Mouse (Mus musculus): Measurements from ENCODE around the gene H2-Eb1. TPM values are rescaled to one million over a fixed set of nuclear protein-coding genes. Genes with fewer than 3 reads are reported as not detected.

H2-Eb1 gene
- polyA plus RNA-seq (2016; fragmentation: Nextera tagmentation; extraction: Ambion mirVana): 1.4 and 2.6 TPM in 2 replicates

GRCm38 (mm10) chr17:34305380-34306030, at the start of gene H2-Eb1:
Gene H2-Eb1, plus strand, starts transcription at chr17:34305867.
- Histone ChIP-seq H3K27ac (ENCODE audit: poor library complexity, severe bottlenecking) (no peak within 1 kb of the TSS), H3K36me3 (no peaks in the 10 kb centered on the region), H3K27me3 (replicated peaks) (peaks cover 5% of the 10 kb centered on the region; the same call in 1 of the 2 replicates), H3K9ac (peak within 1 kb of the TSS; percentile 6; the same call in 1 of the 2 replicates), H3K4me2 (no peak within 1 kb of the TSS), H3K9me3 (replicated peaks) (no peaks in the 10 kb centered on the region), H3K4me3 (no peak within 1 kb of the TSS), H3K4me1 (replicated peaks) (no peaks in the 10 kb centered on the region)
- ATAC-seq (ENCODE audit: insufficient number of reproducible peaks, low FRiP score): peak; percentile 68; the same call in 1 of the 2 replicates

- ATAC-seq (ENCODE audit: insufficient number of reproducible peaks, low FRiP score): no peak
- Histone ChIP-seq H3K4me1 (replicated peaks) (no peaks in the 10 kb centered on the region), H3K27me3 (replicated peaks) (peaks cover 24% of the 10 kb centered on the region), H3K9ac (no peak overlapping the region), H3K9me3 (replicated peaks) (no peaks in the 10 kb centered on the region), H3K36me3 (no peaks in the 10 kb centered on the region), H3K4me3 (no peak overlapping the region), H3K27ac (ENCODE audit: poor library complexity, severe bottlenecking) (no peak overlapping the region), H3K4me2 (no peak overlapping the region)
- WGBS: 65% methylated on average over 5 of the region's 5 CpGs
Observed at GRCm38 (mm10) chr17:34256501-34256900, 49.2 kb upstream of the H2-Eb1 start.

DNA sequence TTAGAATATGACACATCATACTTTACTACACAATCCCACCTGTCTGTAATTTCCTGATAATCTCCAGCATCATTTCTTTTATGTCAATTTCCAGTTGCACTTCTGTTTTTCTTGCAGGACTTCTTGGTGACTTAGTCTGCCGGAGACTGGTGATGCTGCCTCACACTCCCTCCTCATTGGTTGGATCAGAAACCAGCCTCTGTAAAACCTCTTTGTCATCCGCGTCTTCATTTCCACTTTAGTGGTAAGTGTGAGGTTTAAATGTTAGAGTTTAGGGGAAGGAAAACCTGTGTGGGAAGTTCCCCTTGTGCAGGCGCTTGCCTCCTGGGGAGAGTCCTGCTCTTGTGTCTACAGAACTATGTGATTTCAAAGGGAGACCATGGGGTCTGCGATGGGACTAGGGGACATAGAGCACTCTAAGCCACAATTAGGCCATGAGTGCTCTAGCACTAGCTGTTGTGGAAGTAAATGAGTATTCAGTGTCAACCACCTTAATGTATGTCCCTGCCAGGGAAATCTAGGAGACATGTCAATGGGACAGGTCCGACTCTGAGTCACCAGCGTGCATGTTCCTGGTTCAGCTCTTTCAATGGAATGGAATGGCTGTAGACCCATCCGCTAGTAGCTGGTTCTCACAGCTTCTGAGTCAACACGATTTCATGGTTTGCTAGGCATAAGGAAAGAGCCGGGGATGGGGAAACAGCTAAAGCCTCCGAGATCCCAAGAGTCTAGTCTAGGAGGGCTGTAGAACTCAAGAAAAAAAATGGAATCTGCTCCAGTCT, 47.9 kb upstream of the H2-Eb1 start, which contains the start of gene H2-Ab1:
TSS of gene H2-Ab1 (plus strand) at position 96 of the 782 bp plus-strand sequence.
- no peaks in the 10 kb centered on the region for H3K9me3 ChIP-seq (replicated peaks)
- no peak for ATAC-seq (ENCODE audit: insufficient number of reproducible peaks, low FRiP score)
- H3K36me3 ChIP-seq: no peaks in the 10 kb centered on the region
- no peak within 1 kb of the TSS for H3K4me2 ChIP-seq
- H3K4me3 ChIP-seq: no peak within 1 kb of the TSS
- H3K4me1 ChIP-seq (replicated peaks): no peaks in the 10 kb centered on the region
- 67% methylated on average over 11 of the region's 11 CpGs for WGBS
- no peak within 1 kb of the TSS for H3K27ac ChIP-seq (ENCODE audit: poor library complexity, severe bottlenecking)
- H3K9ac ChIP-seq: no peak within 1 kb of the TSS
- H3K27me3 ChIP-seq (replicated peaks): peaks cover 35% of the 10 kb centered on the region

DNA sequence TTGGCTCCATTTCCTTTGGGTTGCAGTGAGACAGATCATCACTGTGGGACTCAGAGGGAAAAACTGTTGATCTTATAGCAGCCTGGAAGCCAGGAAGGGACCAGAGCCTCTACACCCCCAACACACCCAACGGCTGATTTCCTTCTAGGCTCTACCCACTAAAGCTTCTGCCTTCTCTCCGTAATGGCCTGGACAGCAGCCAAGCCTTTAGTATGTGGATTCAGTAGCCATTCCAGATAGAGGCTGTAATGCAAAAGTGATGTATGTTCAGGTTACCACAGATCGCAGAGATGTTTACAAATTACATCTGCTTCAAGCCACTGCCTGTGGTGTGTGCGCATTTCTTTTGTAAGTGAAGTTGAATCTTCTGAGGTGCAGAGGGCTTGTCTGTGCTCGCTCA, 45.1 kb upstream of the H2-Eb1 start:
- peaks cover 43% of the 10 kb centered on the region for H3K27me3 ChIP-seq (replicated peaks)
- no peak for ATAC-seq (ENCODE audit: insufficient number of reproducible peaks, low FRiP score)
- 71% methylated on average over 5 of the region's 5 CpGs for WGBS

DNA sequence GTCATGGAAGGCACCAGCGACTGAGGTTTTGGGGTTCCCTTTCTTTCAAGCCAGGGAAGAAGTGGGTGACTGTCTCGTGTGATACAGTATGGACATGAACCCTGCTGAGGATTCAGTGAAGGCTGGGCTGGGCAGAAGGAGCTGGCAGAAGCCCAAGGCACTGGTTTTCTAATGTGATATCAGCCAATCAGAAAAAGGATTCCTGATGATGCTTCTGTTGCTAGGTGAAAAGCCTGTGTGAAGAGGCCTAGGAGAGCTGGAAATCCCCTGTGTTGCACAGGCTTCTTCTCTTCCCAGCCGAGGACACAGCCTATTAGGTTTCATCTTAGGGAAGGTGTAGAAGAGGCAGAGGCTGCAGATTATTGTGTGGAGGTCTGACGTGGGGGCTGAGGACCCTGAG, 44.2 kb upstream of the H2-Eb1 start:
- Histone ChIP-seq H3K9me3 (replicated peaks) (no peaks in the 10 kb centered on the region), H3K27me3 (replicated peaks) (peaks cover 42% of the 10 kb centered on the region), H3K4me3 (no peak overlapping the region), H3K36me3 (no peaks in the 10 kb centered on the region), H3K4me1 (replicated peaks) (peaks cover 14% of the 10 kb centered on the region), H3K4me2 (no peak overlapping the region), H3K27ac (ENCODE audit: poor library complexity, severe bottlenecking) (no peak overlapping the region), H3K9ac (no peak overlapping the region)
- ATAC-seq (ENCODE audit: insufficient number of reproducible peaks, low FRiP score): peak; percentile 26; the same call in 1 of the 2 replicates
- WGBS: 25% methylated on average over 4 of the region's 4 CpGs

More for the DNA sequence above, 45.1 kb upstream of the H2-Eb1 start:
- Histone ChIP-seq H3K4me2 (no peak overlapping the region), H3K4me1 (replicated peaks) (peaks cover 14% of the 10 kb centered on the region), H3K4me3 (no peak overlapping the region), H3K36me3 (no peaks in the 10 kb centered on the region), H3K9me3 (replicated peaks) (no peaks in the 10 kb centered on the region), H3K9ac (no peak overlapping the region), H3K27ac (ENCODE audit: poor library complexity, severe bottlenecking) (no peak overlapping the region)

- H3K27me3 ChIP-seq (replicated peaks): peaks cover 49% of the 10 kb centered on the region
- WGBS: under 1% methylated on average over 8 of the region's 8 CpGs
- H3K4me1 ChIP-seq (replicated peaks): peaks cover 14% of the 10 kb centered on the region
- H3K4me2 ChIP-seq: peak overlapping the region; percentile 99
- no peaks in the 10 kb centered on the region for H3K9me3 ChIP-seq (replicated peaks)
- H3K9ac ChIP-seq: peak overlapping the region; percentile 46
- H3K27ac ChIP-seq (ENCODE audit: poor library complexity, severe bottlenecking): no peak overlapping the region
- peak; percentile 80 for ATAC-seq (ENCODE audit: insufficient number of reproducible peaks, low FRiP score)
- peak overlapping the region; percentile 63 for H3K4me3 ChIP-seq
- H3K36me3 ChIP-seq: no peaks in the 10 kb centered on the region
Observed at GRCm38 (mm10) chr17:34263068-34263467, 42.6 kb upstream of the H2-Eb1 start.

DNA sequence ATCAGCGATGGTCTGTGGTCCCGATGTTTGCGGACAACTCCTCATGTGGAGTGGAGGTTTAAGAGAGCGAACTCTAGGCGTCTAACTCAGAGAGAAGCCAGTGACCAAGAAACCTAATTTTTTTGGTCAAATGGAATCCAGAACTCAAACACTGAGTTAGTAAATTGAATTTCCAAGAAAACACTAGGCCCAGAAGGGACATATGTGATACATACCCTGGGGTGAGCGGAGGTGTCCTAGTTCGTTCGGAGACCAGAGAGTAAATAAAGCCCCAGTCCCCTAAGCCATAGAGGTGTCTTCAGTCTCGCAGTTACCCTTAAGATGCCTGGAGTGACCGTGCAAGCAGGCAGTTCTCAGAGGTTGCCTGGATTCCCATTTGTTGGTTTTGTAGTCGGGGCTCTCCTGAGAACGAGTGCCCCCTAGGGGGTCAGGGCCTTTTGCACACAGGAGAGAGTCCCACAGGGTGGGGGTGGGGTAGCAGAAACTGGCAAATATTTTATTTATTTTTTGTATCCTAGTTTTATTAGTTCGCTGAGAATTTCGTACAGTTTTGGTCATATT, 41.8 kb upstream of the H2-Eb1 start:
- ATAC-seq (ENCODE audit: insufficient number of reproducible peaks, low FRiP score): no peak; the same call in 1 of the 2 replicates
- Histone ChIP-seq H3K27me3 (replicated peaks) (peaks cover 43% of the 10 kb centered on the region), H3K9ac (peak overlapping the region; percentile 77; the same call in 1 of the 2 replicates), H3K4me3 (peak overlapping the region; percentile 63), H3K4me2 (peak overlapping the region; percentile 99), H3K9me3 (replicated peaks) (no peaks in the 10 kb centered on the region), H3K36me3 (no peaks in the 10 kb centered on the region), H3K4me1 (replicated peaks) (peaks cover 14% of the 10 kb centered on the region), H3K27ac (ENCODE audit: poor library complexity, severe bottlenecking) (no peak overlapping the region)
- WGBS: 5% methylated on average over 14 of the region's 14 CpGs

DNA sequence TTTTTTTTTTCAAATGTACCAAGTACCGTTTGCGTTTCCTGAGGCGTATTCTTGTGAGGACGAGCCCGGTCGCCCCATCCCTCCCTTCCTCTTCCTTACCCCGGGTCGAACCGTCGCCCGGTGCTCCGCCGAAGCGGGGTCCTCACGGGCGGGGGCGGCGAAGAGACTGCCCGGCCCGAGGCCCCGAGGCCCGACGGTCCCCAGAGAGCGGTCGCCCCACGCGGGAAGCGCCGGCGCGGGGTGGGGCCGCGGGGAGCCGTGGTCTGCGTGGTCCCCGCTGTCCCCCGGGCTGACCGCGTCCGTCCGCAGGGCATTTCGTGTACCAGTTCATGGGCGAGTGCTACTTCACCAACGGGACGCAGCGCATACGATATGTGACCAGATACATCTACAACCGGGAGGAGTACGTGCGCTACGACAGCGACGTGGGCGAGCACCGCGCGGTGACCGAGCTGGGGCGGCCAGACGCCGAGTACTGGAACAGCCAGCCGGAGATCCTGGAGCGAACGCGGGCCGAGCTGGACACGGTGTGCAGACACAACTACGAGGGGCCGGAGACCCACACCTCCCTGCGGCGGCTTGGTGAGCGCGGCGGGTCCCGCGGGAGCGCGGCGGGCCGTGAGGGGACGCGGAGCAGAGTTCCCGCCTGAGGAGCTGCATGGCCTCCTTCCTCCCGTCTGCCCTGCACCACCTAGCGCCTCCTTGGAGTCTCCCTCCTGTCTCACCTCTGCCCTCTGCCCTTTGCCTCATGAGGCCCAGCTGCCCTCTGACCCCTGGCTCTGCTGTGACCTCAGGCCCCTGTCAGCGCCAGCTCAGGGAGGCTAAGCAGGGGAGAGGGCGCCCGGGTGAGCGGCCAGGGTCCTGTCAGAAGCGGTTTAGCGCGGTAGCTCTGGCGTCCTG, 41.0 kb upstream of the H2-Eb1 start:
- H3K9ac ChIP-seq: peak overlapping the region; percentile 77
- no peaks in the 10 kb centered on the region for H3K36me3 ChIP-seq
- ATAC-seq (ENCODE audit: insufficient number of reproducible peaks, low FRiP score): peak; percentile 25; the same call in 1 of the 2 replicates
- H3K4me2 ChIP-seq: peak overlapping the region; percentile 99
- peaks cover 35% of the 10 kb centered on the region for H3K27me3 ChIP-seq (replicated peaks)
- H3K4me3 ChIP-seq: peak overlapping the region; percentile 63
- under 1% methylated on average over 93 of the region's 93 CpGs for WGBS
- H3K9me3 ChIP-seq (replicated peaks): no peaks in the 10 kb centered on the region
- H3K27ac ChIP-seq (ENCODE audit: poor library complexity, severe bottlenecking): no peak overlapping the region
- peaks cover 14% of the 10 kb centered on the region for H3K4me1 ChIP-seq (replicated peaks)

DNA sequence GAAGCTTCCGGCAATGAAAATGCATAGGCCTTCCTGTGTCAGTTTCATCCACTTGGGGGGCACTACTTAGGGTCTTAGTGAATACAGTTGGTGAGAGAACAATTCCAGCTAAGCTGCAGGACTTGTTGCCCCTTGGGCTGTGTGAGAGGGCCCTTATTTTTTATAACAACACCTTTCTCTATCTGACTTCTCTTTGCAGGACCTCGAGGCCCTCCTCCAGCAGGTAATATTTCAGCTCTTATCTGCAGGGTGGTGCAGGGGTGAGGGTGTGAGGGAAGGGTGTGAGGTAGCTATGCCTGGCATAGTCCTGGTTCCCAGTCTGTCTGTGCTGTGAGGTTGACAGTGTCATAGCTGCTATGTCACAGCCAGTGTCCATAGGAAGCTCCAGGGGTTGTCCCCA, 37.4 kb upstream of the H2-Eb1 start:
- H3K4me3 ChIP-seq: no peak overlapping the region
- H3K4me2 ChIP-seq: no peak overlapping the region
- H3K9me3 ChIP-seq (replicated peaks): no peaks in the 10 kb centered on the region
- H3K9ac ChIP-seq: no peak overlapping the region
- H3K27ac ChIP-seq (ENCODE audit: poor library complexity, severe bottlenecking): no peak overlapping the region
- WGBS: 63% methylated on average over 2 of the region's 2 CpGs
- H3K4me1 ChIP-seq (replicated peaks): peaks cover 14% of the 10 kb centered on the region
- H3K36me3 ChIP-seq: no peaks in the 10 kb centered on the region
- no peak for ATAC-seq (ENCODE audit: insufficient number of reproducible peaks, low FRiP score)
- peaks cover 28% of the 10 kb centered on the region for H3K27me3 ChIP-seq (replicated peaks)

DNA sequence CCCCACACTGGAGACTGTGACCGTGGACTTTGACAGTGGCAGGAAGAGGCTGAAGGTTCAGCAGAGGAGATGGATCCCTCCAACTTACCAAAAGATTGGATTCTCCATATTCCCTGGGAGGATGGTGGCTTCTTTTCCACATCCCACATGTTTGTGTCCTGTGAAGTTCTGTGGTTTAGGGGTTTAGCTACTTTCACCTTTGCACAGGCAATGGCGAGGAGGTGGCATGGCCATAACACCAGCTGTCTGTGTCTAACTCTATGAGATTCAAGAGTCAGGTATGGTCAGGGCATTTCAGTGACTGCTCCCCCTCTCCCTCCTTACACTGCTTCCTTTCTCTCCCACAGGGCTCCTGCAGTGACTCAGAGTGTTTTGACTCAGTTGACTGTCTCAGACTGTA, 36.9 kb upstream of the H2-Eb1 start:
- no peak for ATAC-seq (ENCODE audit: insufficient number of reproducible peaks, low FRiP score)
- Histone ChIP-seq H3K9me3 (replicated peaks) (no peaks in the 10 kb centered on the region), H3K4me1 (replicated peaks) (peaks cover 11% of the 10 kb centered on the region), H3K27ac (ENCODE audit: poor library complexity, severe bottlenecking) (no peak overlapping the region), H3K4me3 (no peak overlapping the region), H3K27me3 (replicated peaks) (peaks cover 28% of the 10 kb centered on the region), H3K4me2 (no peak overlapping the region), H3K36me3 (no peaks in the 10 kb centered on the region), H3K9ac (no peak overlapping the region)
- WGBS: 76% methylated on average over 2 of the region's 2 CpGs

Data from heart, embryonic 12.5 days (tissue).